Mouse (Mus musculus) NIH3T3 (cell line): ENCODE measurements around the gene 9330182L06Rik.

Source experiments
- DNase-seq: peaks from one replicate; pipeline ENCODE4 v3.0.0-alpha.2; 2012; ENCODE audit warnings: low read depth

Gene 9330182L06Rik

GRCm38 (mm10) chr5:9361982-9362661 is 96.2 kb downstream of the 9330182L06Rik start:
- DNase-seq: no peak

- no peak for DNase-seq
These were observed 99.0 kb downstream of the 9330182L06Rik start for GRCm38 (mm10) chr5:9364937-9365336.

- no peak for DNase-seq
These were observed 102.2 kb downstream of the 9330182L06Rik start for GRCm38 (mm10) chr5:9367920-9368692.

- DNase-seq: no peak
These were observed 105.2 kb downstream of the 9330182L06Rik start for GRCm38 (mm10) chr5:9371127-9371526.

- no peak for DNase-seq
These were observed 107.4 kb downstream of the 9330182L06Rik start for GRCm38 (mm10) chr5:9373341-9373740.

- DNase-seq: peak; percentile 33
These were observed 124.0 kb downstream of the 9330182L06Rik start for GRCm38 (mm10) chr5:9389968-9390367.

GRCm38 (mm10) chr5:9391858-9392393 is 126.0 kb downstream of the 9330182L06Rik start:
- no peak for DNase-seq

GRCm38 (mm10) chr5:9417098-9417497 is 151.2 kb downstream of the 9330182L06Rik start:
- no peak for DNase-seq

GRCm38 (mm10) chr5:9417802-9418201 is 151.9 kb downstream of the 9330182L06Rik start:
- no peak for DNase-seq

- peak; percentile 20 for DNase-seq
These were observed 154.0 kb downstream of the 9330182L06Rik start for GRCm38 (mm10) chr5:9419964-9420363.

GRCm38 (mm10) chr5:9424464-9424863 is 158.5 kb downstream of the 9330182L06Rik start:
- no peak for DNase-seq

GRCm38 (mm10) chr5:9427165-9427564 is 161.2 kb downstream of the 9330182L06Rik start:
- no peak for DNase-seq

GRCm38 (mm10) chr5:9427581-9428241 is 161.8 kb downstream of the 9330182L06Rik start:
- peak; percentile 73 for DNase-seq

GRCm38 (mm10) chr5:9428728-9429127 is 162.8 kb downstream of the 9330182L06Rik start:
- no peak for DNase-seq

- peak; percentile 49 for DNase-seq
These were observed 180.2 kb downstream of the 9330182L06Rik start for GRCm38 (mm10) chr5:9446146-9446545.

- no peak for DNase-seq
These were observed 183.0 kb downstream of the 9330182L06Rik start for GRCm38 (mm10) chr5:9448931-9449330.

GRCm38 (mm10) chr5:9449570-9449969 is 183.7 kb downstream of the 9330182L06Rik start:
- peak; percentile 11 for DNase-seq

GRCm38 (mm10) chr5:9453298-9453697 is 187.4 kb downstream of the 9330182L06Rik start:
- DNase-seq: no peak

GRCm38 (mm10) chr5:9477587-9477986 is 211.7 kb downstream of the 9330182L06Rik start:
- DNase-seq: no peak

GRCm38 (mm10) chr5:9495456-9495855 is 229.5 kb downstream of the 9330182L06Rik start:
- DNase-seq: no peak

- no peak for DNase-seq
These were observed 231.3 kb downstream of the 9330182L06Rik start for GRCm38 (mm10) chr5:9497235-9497634.

GRCm38 (mm10) chr5:9511027-9511426 is 245.1 kb downstream of the 9330182L06Rik start:
- DNase-seq: no peak
